Mouse (Mus musculus) hindbrain, embryonic 13.5 days (tissue): ENCODE measurements around the gene Slc20a1. TPM values are rescaled to one million over a fixed set of nuclear protein-coding genes. Genes with fewer than 3 reads are reported as not detected.

Source experiments
- ATAC-seq: fragments of 200-750 bp; cut with Nextera tagmentation; 2 replicates; pipeline ENCODE4 v1.8.0; 2017; ENCODE audit warnings: moderate TSS enrichment; ENCODE audit not compliant: low FRiP score
- H3K27ac ChIP-seq: fragments of 300-500 bp; sonication (generic); 2 replicates; pipeline ENCODE4 v1.5.1; 2015; ENCODE audit warnings: inconsistent platforms, mild to moderate bottlenecking, moderate library complexity
- H3K27me3 ChIP-seq: fragments of 300-500 bp; sonication (generic); 2 replicates; pipeline ENCODE4 v1.6.1; 2015; ENCODE audit warnings: mild to moderate bottlenecking, inconsistent platforms
- H3K36me3 ChIP-seq: fragments of 300-500 bp; sonication (generic); 2 replicates; pipeline ENCODE4 v1.6.1; 2015; ENCODE audit warnings: mild to moderate bottlenecking, inconsistent platforms
- H3K4me1 ChIP-seq: fragments of 300-500 bp; sonication (generic); replicated peaks from 2 replicates; pipeline ENCODE4 v1.6.1; 2015; ENCODE audit warnings: inconsistent platforms
- H3K4me2 ChIP-seq: fragments of 300-500 bp; sonication (generic); 2 replicates; pipeline ENCODE4 v1.6.1; 2015; ENCODE audit warnings: inconsistent platforms, mild to moderate bottlenecking, moderate library complexity
- H3K4me3 ChIP-seq: fragments of 300-500 bp; sonication (generic); 2 replicates; pipeline ENCODE4 v1.5.1; 2015; ENCODE audit warnings: mild to moderate bottlenecking, inconsistent platforms
- H3K9ac ChIP-seq: fragments of 300-500 bp; sonication (generic); 2 replicates; pipeline ENCODE4 v1.6.1; 2015; ENCODE audit warnings: mild to moderate bottlenecking, inconsistent platforms
- H3K9me3 ChIP-seq: fragments of 300-500 bp; sonication (generic); 2 replicates; pipeline ENCODE4 v1.6.1; 2016; ENCODE audit warnings: inconsistent platforms
- WGBS: fragments of 180-500 bp; shearing (Covaris S2); methylation state at CpG from one replicate; pipeline ENCODE4 v1.1.7; 2015; 5-methylcytosine and 5-hydroxymethylcytosine counted together
- polyA plus RNA-seq: library from polyadenylated mRNA; unstranded; fragments of >200 nt; fragmentation: Nextera tagmentation; extraction: Ambion mirVana; gene quantifications from 2 replicates; pipeline ENCODE4 v1.2.1, GENCODE M21; 2015

The Slc20a1 gene
- 47.2 and 48.2 TPM in 2 replicates for polyA plus RNA-seq

- ATAC-seq: peak; percentile 98
- under 1% methylated on average over 83 of the region's 96 CpGs for WGBS
Observed at GRCm38 (mm10) chr2:129198436-129199327, at the start of gene Slc20a1. TSS of gene Slc20a1 (plus strand) at chr2:129198764.

GRCm38 (mm10) chr2:129148836-129149235 lies 49.7 kb upstream of the Slc20a1 start:
- H3K27ac ChIP-seq: no peak overlapping the region
- 30% methylated on average over 2 of the region's 2 CpGs for WGBS

More at GRCm38 (mm10) chr2:129198436-129199327, at the start of gene Slc20a1:
- Histone ChIP-seq H3K4me1 (peaks cover 29% of the 10 kb centered on the region), H3K36me3 (peaks cover 25% of the 10 kb centered on the region), H3K4me3 (peak within 1 kb of the TSS; percentile 81), H3K27ac (peak within 1 kb of the TSS; percentile 96), H3K9ac (peak within 1 kb of the TSS; percentile 92), H3K27me3 (no peaks in the 10 kb centered on the region), H3K4me2 (peak within 1 kb of the TSS; percentile 87), H3K9me3 (no peaks in the 10 kb centered on the region)

GRCm38 (mm10) chr2:129150386-129150785 lies 48.2 kb upstream of the Slc20a1 start:
- Histone ChIP-seq H3K27me3 (no peaks in the 10 kb centered on the region), H3K36me3 (no peaks in the 10 kb centered on the region), H3K4me1 (no peaks in the 10 kb centered on the region), H3K27ac (no peak overlapping the region), H3K4me2 (no peak overlapping the region), H3K9ac (no peak overlapping the region), H3K9me3 (no peaks in the 10 kb centered on the region), H3K4me3 (no peak overlapping the region)
- no peak for ATAC-seq
- WGBS: 82% methylated on average over 5 of the region's 5 CpGs

More at GRCm38 (mm10) chr2:129148836-129149235, 49.7 kb upstream of the Slc20a1 start:
- Histone ChIP-seq H3K9me3 (no peaks in the 10 kb centered on the region), H3K36me3 (no peaks in the 10 kb centered on the region), H3K4me3 (no peak overlapping the region), H3K4me2 (no peak overlapping the region), H3K9ac (no peak overlapping the region), H3K27me3 (0 out of 2 replicates have a peak, but pooled peaks cover 2% of the 10 kb centered on the region), H3K4me1 (no peaks in the 10 kb centered on the region)
- ATAC-seq: no peak

- 92% methylated on average over 9 of the region's 9 CpGs for WGBS
- ATAC-seq: no peak
Observed at GRCm38 (mm10) chr2:129151111-129151510, 47.5 kb upstream of the Slc20a1 start.

GRCm38 (mm10) chr2:129152751-129153150 lies 45.8 kb upstream of the Slc20a1 start:
- 58% methylated on average over 1 of the region's 1 CpGs for WGBS
- Histone ChIP-seq H3K27ac (no peak overlapping the region), H3K4me3 (no peak overlapping the region), H3K36me3 (no peaks in the 10 kb centered on the region), H3K4me2 (no peak overlapping the region), H3K27me3 (no peaks in the 10 kb centered on the region), H3K9me3 (no peaks in the 10 kb centered on the region), H3K9ac (no peak overlapping the region), H3K4me1 (no peaks in the 10 kb centered on the region)
- no peak for ATAC-seq

More at GRCm38 (mm10) chr2:129151111-129151510, 47.5 kb upstream of the Slc20a1 start:
- H3K4me2 ChIP-seq: no peak overlapping the region
- H3K36me3 ChIP-seq: no peaks in the 10 kb centered on the region
- no peaks in the 10 kb centered on the region for H3K4me1 ChIP-seq
- H3K4me3 ChIP-seq: no peak overlapping the region
- no peak overlapping the region for H3K9ac ChIP-seq
- H3K27me3 ChIP-seq: no peaks in the 10 kb centered on the region
- no peaks in the 10 kb centered on the region for H3K9me3 ChIP-seq
- no peak overlapping the region for H3K27ac ChIP-seq

GRCm38 (mm10) chr2:129164815-129165214 lies 33.7 kb upstream of the Slc20a1 start:
- H3K4me2 ChIP-seq: no peak overlapping the region
- no peaks in the 10 kb centered on the region for H3K9me3 ChIP-seq
- H3K36me3 ChIP-seq: no peaks in the 10 kb centered on the region
- 85% methylated on average over 5 of the region's 5 CpGs for WGBS
- no peaks in the 10 kb centered on the region for H3K4me1 ChIP-seq
- no peak overlapping the region for H3K4me3 ChIP-seq
- no peak overlapping the region for H3K27ac ChIP-seq
- no peaks in the 10 kb centered on the region for H3K27me3 ChIP-seq
- no peak overlapping the region for H3K9ac ChIP-seq
- ATAC-seq: no peak

- no peak overlapping the region for H3K9ac ChIP-seq
- no peak overlapping the region for H3K27ac ChIP-seq
- H3K27me3 ChIP-seq: no peaks in the 10 kb centered on the region
- ATAC-seq: no peak
- WGBS: 76% methylated on average over 10 of the region's 10 CpGs
- H3K4me2 ChIP-seq: no peak overlapping the region
- no peak overlapping the region for H3K4me3 ChIP-seq
- H3K36me3 ChIP-seq: no peaks in the 10 kb centered on the region
- no peaks in the 10 kb centered on the region for H3K9me3 ChIP-seq
- H3K4me1 ChIP-seq: no peaks in the 10 kb centered on the region
Observed at GRCm38 (mm10) chr2:129166466-129167463, 31.8 kb upstream of the Slc20a1 start.

- H3K4me1 ChIP-seq: no peaks in the 10 kb centered on the region
- no peaks in the 10 kb centered on the region for H3K27me3 ChIP-seq
- WGBS: 54% methylated on average over 10 of the region's 10 CpGs
- 0 out of 2 replicates have a peak overlapping the region, but pooled peaks have one; percentile 17 for H3K4me2 ChIP-seq
- H3K36me3 ChIP-seq: no peaks in the 10 kb centered on the region
- H3K4me3 ChIP-seq: no peak overlapping the region
- no peak overlapping the region for H3K9ac ChIP-seq
- no peak overlapping the region for H3K27ac ChIP-seq
- no peaks in the 10 kb centered on the region for H3K9me3 ChIP-seq
- no peak for ATAC-seq
Observed at GRCm38 (mm10) chr2:129173386-129173785, 25.2 kb upstream of the Slc20a1 start.

- ATAC-seq: no peak
- Histone ChIP-seq H3K36me3 (no peaks in the 10 kb centered on the region), H3K4me1 (no peaks in the 10 kb centered on the region), H3K4me2 (no peak overlapping the region), H3K9ac (no peak overlapping the region), H3K27me3 (no peaks in the 10 kb centered on the region), H3K27ac (no peak overlapping the region), H3K9me3 (no peaks in the 10 kb centered on the region), H3K4me3 (no peak overlapping the region)
- WGBS: 46% methylated on average over 7 of the region's 7 CpGs
Observed at GRCm38 (mm10) chr2:129174474-129174873, 24.1 kb upstream of the Slc20a1 start.

- Histone ChIP-seq H3K4me1 (no peaks in the 10 kb centered on the region), H3K27ac (no peak overlapping the region), H3K9me3 (no peaks in the 10 kb centered on the region), H3K36me3 (no peaks in the 10 kb centered on the region), H3K27me3 (no peaks in the 10 kb centered on the region), H3K4me3 (no peak overlapping the region), H3K9ac (no peak overlapping the region), H3K4me2 (no peak overlapping the region)
- 78% methylated on average over 2 of the region's 2 CpGs for WGBS
- no peak for ATAC-seq
Observed at GRCm38 (mm10) chr2:129175636-129176035, 22.9 kb upstream of the Slc20a1 start.

GRCm38 (mm10) chr2:129176676-129177420 lies 21.7 kb upstream of the Slc20a1 start:
- no peaks in the 10 kb centered on the region for H3K27me3 ChIP-seq
- ATAC-seq: no peak
- H3K27ac ChIP-seq: no peak overlapping the region
- no peak overlapping the region for H3K4me3 ChIP-seq
- no peaks in the 10 kb centered on the region for H3K4me1 ChIP-seq
- no peak overlapping the region for H3K9ac ChIP-seq
- no peaks in the 10 kb centered on the region for H3K36me3 ChIP-seq
- 73% methylated on average over 12 of the region's 12 CpGs for WGBS
- H3K9me3 ChIP-seq: no peaks in the 10 kb centered on the region
- no peak overlapping the region for H3K4me2 ChIP-seq
